Mouse (Mus musculus): Measurements from ENCODE around the gene Ttll3. TPM values are rescaled to one million over a fixed set of nuclear protein-coding genes. Genes with fewer than 3 reads are reported as not detected.

The Ttll3 gene
- polyA plus RNA-seq, 1 experiment = 3.8 TPM

- H3K36me3 ChIP-seq (ENCODE audit: control insufficient read depth, insufficient read depth, low read length, poor library complexity, severe bottlenecking) = no peaks in the 10 kb centered on the region
- H3K9me3 ChIP-seq (replicated peaks; ENCODE audit: control insufficient read depth, insufficient read depth, low read length, poor library complexity, severe bottlenecking) = no peaks in the 10 kb centered on the region
- H3K27me3 ChIP-seq (ENCODE audit: control insufficient read depth, insufficient read depth, low read length, poor library complexity, severe bottlenecking) = no peaks in the 10 kb centered on the region
- no peak overlapping the region for H3K27ac ChIP-seq (ENCODE audit: insufficient read depth, low read length)
- TF ChIP-seq EP300 (IDR thresholded peaks at IDR 0.05; ENCODE audit: insufficient read depth, low read depth, low read length) (no peak), CTCF (IDR thresholded peaks at IDR 0.05; ENCODE audit: low read depth, low read length) (no peak), POLR2A (IDR thresholded peaks at IDR 0.05; ENCODE audit: insufficient read depth, low read length) (no peak)
- no peaks in the 10 kb centered on the region for H3K4me1 ChIP-seq (ENCODE audit: control insufficient read depth, insufficient read depth, low read length)
- H3K4me3 ChIP-seq (ENCODE audit: low read depth, low read length) = no peak overlapping the region
- H3K9ac ChIP-seq (ENCODE audit: low read depth, poor library complexity, severe bottlenecking) = no peak overlapping the region
Observed at GRCm38 (mm10) chr6:113362241-113362640, 26.8 kb upstream of the Ttll3 start.

- H3K27me3 ChIP-seq (ENCODE audit: control insufficient read depth, insufficient read depth, low read length, poor library complexity, severe bottlenecking) = no peaks in the 10 kb centered on the region
- no peak for TF ChIP-seq EP300 (IDR thresholded peaks at IDR 0.05; ENCODE audit: insufficient read depth, low read depth, low read length)
- no peak for TF ChIP-seq CTCF (IDR thresholded peaks at IDR 0.05; ENCODE audit: low read depth, low read length)
- TF ChIP-seq POLR2A (IDR thresholded peaks at IDR 0.05; ENCODE audit: insufficient read depth, low read length) = no peak
- H3K4me1 ChIP-seq (ENCODE audit: control insufficient read depth, insufficient read depth, low read length) = no peaks in the 10 kb centered on the region
- no peak overlapping the region for H3K4me3 ChIP-seq (ENCODE audit: low read depth, low read length)
- H3K9ac ChIP-seq (ENCODE audit: low read depth, poor library complexity, severe bottlenecking) = no peak overlapping the region
- no peaks in the 10 kb centered on the region for H3K9me3 ChIP-seq (replicated peaks; ENCODE audit: control insufficient read depth, insufficient read depth, low read length, poor library complexity, severe bottlenecking)
- no peaks in the 10 kb centered on the region; the same call in 1 of the 2 replicates for H3K36me3 ChIP-seq (ENCODE audit: control insufficient read depth, insufficient read depth, low read length, poor library complexity, severe bottlenecking)
- H3K27ac ChIP-seq (ENCODE audit: insufficient read depth, low read length) = peak overlapping the region; percentile 44
Observed at GRCm38 (mm10) chr6:113364518-113365135, 24.4 kb upstream of the Ttll3 start.

GRCm38 (mm10) chr6:113366639-113367038 lies 22.4 kb upstream of the Ttll3 start:
- H3K4me1 ChIP-seq (ENCODE audit: control insufficient read depth, insufficient read depth, low read length) = no peaks in the 10 kb centered on the region
- H3K4me3 ChIP-seq (ENCODE audit: low read depth, low read length) = peak overlapping the region; percentile 14
- TF ChIP-seq CTCF (IDR thresholded peaks at IDR 0.05; ENCODE audit: low read depth, low read length) (no peak), POLR2A (IDR thresholded peaks at IDR 0.05; ENCODE audit: insufficient read depth, low read length) (no peak), EP300 (IDR thresholded peaks at IDR 0.05; ENCODE audit: insufficient read depth, low read depth, low read length) (no peak)
- 0 out of 2 replicates have a peak overlapping the region, but pooled peaks have one; percentile 0 for H3K27ac ChIP-seq (ENCODE audit: insufficient read depth, low read length)
- H3K9me3 ChIP-seq (replicated peaks; ENCODE audit: control insufficient read depth, insufficient read depth, low read length, poor library complexity, severe bottlenecking) = no peaks in the 10 kb centered on the region
- 0 out of 2 replicates have a peak overlapping the region, but pooled peaks have one; percentile 37 for H3K9ac ChIP-seq (ENCODE audit: low read depth, poor library complexity, severe bottlenecking)
- no peaks in the 10 kb centered on the region for H3K27me3 ChIP-seq (ENCODE audit: control insufficient read depth, insufficient read depth, low read length, poor library complexity, severe bottlenecking)
- H3K36me3 ChIP-seq (ENCODE audit: control insufficient read depth, insufficient read depth, low read length, poor library complexity, severe bottlenecking) = peaks cover 6% of the 10 kb centered on the region

GRCm38 (mm10) chr6:113367574-113367973 lies 21.5 kb upstream of the Ttll3 start:
- Histone ChIP-seq H3K4me1 (ENCODE audit: control insufficient read depth, insufficient read depth, low read length) (no peaks in the 10 kb centered on the region), H3K27me3 (ENCODE audit: control insufficient read depth, insufficient read depth, low read length, poor library complexity, severe bottlenecking) (no peaks in the 10 kb centered on the region), H3K9ac (ENCODE audit: low read depth, poor library complexity, severe bottlenecking) (0 out of 2 replicates have a peak overlapping the region, but pooled peaks have one; percentile 37), H3K9me3 (replicated peaks; ENCODE audit: control insufficient read depth, insufficient read depth, low read length, poor library complexity, severe bottlenecking) (no peaks in the 10 kb centered on the region), H3K36me3 (ENCODE audit: control insufficient read depth, insufficient read depth, low read length, poor library complexity, severe bottlenecking) (peaks cover 12% of the 10 kb centered on the region), H3K27ac (ENCODE audit: insufficient read depth, low read length) (peak overlapping the region; percentile 92), H3K4me3 (ENCODE audit: low read depth, low read length) (no peak overlapping the region)
- TF ChIP-seq CTCF (IDR thresholded peaks at IDR 0.05; ENCODE audit: low read depth, low read length) (no peak), EP300 (IDR thresholded peaks at IDR 0.05; ENCODE audit: insufficient read depth, low read depth, low read length) (no peak), POLR2A (IDR thresholded peaks at IDR 0.05; ENCODE audit: insufficient read depth, low read length) (no peak)

GRCm38 (mm10) chr6:113368124-113368523 lies 20.9 kb upstream of the Ttll3 start:
- Histone ChIP-seq H3K4me1 (ENCODE audit: control insufficient read depth, insufficient read depth, low read length) (no peaks in the 10 kb centered on the region), H3K4me3 (ENCODE audit: low read depth, low read length) (peak overlapping the region; percentile 1; the same call in 1 of the 2 replicates), H3K27ac (ENCODE audit: insufficient read depth, low read length) (peak overlapping the region; percentile 92), H3K9ac (ENCODE audit: low read depth, poor library complexity, severe bottlenecking) (0 out of 2 replicates have a peak overlapping the region, but pooled peaks have one; percentile 5), H3K36me3 (ENCODE audit: control insufficient read depth, insufficient read depth, low read length, poor library complexity, severe bottlenecking) (peaks cover 13% of the 10 kb centered on the region), H3K9me3 (replicated peaks; ENCODE audit: control insufficient read depth, insufficient read depth, low read length, poor library complexity, severe bottlenecking) (no peaks in the 10 kb centered on the region), H3K27me3 (ENCODE audit: control insufficient read depth, insufficient read depth, low read length, poor library complexity, severe bottlenecking) (no peaks in the 10 kb centered on the region)
- TF ChIP-seq CTCF (IDR thresholded peaks at IDR 0.05; ENCODE audit: low read depth, low read length) (no peak), POLR2A (IDR thresholded peaks at IDR 0.05; ENCODE audit: insufficient read depth, low read length) (no peak), EP300 (IDR thresholded peaks at IDR 0.05; ENCODE audit: insufficient read depth, low read depth, low read length) (peak; percentile 71; the same call in 1 of the 2 replicates)

- Histone ChIP-seq H3K9ac (ENCODE audit: low read depth, poor library complexity, severe bottlenecking) (0 out of 2 replicates have a peak overlapping the region, but pooled peaks have one; percentile 5), H3K4me1 (ENCODE audit: control insufficient read depth, insufficient read depth, low read length) (no peaks in the 10 kb centered on the region), H3K27me3 (ENCODE audit: control insufficient read depth, insufficient read depth, low read length, poor library complexity, severe bottlenecking) (no peaks in the 10 kb centered on the region), H3K9me3 (replicated peaks; ENCODE audit: control insufficient read depth, insufficient read depth, low read length, poor library complexity, severe bottlenecking) (no peaks in the 10 kb centered on the region), H3K36me3 (ENCODE audit: control insufficient read depth, insufficient read depth, low read length, poor library complexity, severe bottlenecking) (peaks cover 16% of the 10 kb centered on the region), H3K4me3 (ENCODE audit: low read depth, low read length) (peak overlapping the region; percentile 1; the same call in 1 of the 2 replicates), H3K27ac (ENCODE audit: insufficient read depth, low read length) (peak overlapping the region; percentile 92)
- TF ChIP-seq EP300 (IDR thresholded peaks at IDR 0.05; ENCODE audit: insufficient read depth, low read depth, low read length) (no peak), CTCF (IDR thresholded peaks at IDR 0.05; ENCODE audit: low read depth, low read length) (no peak), POLR2A (IDR thresholded peaks at IDR 0.05; ENCODE audit: insufficient read depth, low read length) (no peak)
Observed at GRCm38 (mm10) chr6:113368577-113368976, 20.5 kb upstream of the Ttll3 start.

Data from ES-Bruce4 (cell line).